Mouse (Mus musculus) mesoderm, embryonic 11.5 days (tissue): ENCODE results near the gene Ctsz.
A peak's percentile ranks its signal among the peaks of the same experiment; 100 is the strongest.

Experiments used
- DNase-seq: peaks from one replicate; pipeline ENCODE4 v3.0.0-alpha.2; 2012; ENCODE audit warnings: low read depth, low spot score

Gene Ctsz

DNA sequence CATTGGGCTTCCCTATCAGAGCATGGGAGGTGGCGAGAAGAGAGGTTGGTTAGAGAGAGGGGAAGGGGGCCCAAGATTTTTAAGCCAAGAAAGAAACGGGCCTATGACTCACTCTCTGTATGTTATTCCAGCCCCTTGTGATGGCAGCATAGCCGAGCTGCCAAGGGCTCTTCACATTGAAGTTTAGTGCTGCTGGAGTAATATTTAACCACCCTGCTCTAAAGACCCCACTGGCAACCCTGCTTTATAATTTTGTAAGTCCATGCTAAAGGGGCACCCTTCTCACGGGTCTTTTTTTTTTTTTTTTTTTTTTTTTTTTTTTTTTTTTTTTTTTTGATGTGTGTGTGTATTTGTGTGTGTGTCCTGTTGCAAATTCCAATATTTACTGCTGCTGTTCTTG, 3.1 kb upstream of the Ctsz start:
- no peak for DNase-seq

DNA sequence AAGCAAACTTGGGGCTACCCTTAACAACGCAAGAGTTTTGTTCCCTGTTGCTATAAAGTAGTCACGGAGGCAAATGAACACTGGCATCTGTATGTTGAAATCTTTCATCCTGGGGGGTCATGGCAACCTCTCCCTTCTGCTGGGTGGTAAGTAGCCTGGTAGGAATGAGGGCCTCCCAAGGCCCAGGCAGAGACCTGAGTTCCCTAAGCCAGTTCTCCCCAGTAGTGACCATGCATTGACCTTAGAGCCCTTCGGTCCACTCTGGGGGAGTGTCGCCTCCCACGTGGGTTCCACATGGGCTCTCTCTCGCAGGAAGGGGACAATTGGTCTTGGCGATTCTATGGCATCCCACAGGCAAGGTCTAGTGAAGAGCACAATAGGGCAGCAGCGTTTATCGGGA, 1.1 kb upstream of the Ctsz start:
- DNase-seq, result no peak

DNA sequence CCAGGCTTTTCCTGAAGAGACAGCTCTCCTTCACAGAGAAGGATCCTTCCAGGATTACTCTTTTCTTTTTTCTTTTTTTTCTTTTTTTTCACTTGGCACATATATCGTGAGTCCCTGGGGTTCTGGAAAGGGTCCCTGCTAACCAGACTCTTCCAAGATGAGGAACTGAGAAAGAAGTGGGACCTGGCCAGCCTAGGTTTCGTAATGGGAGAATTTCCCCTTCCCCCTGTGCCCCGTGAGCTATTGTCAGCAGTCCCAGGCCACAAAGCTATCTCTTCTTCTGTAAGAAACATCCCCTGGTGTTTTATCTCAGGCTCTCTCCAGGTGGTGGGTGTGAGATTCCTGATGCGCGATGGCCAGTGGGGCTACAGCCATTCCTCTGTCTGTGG, 605 bp upstream of the Ctsz start:
- DNase-seq, result no peak

DNA sequence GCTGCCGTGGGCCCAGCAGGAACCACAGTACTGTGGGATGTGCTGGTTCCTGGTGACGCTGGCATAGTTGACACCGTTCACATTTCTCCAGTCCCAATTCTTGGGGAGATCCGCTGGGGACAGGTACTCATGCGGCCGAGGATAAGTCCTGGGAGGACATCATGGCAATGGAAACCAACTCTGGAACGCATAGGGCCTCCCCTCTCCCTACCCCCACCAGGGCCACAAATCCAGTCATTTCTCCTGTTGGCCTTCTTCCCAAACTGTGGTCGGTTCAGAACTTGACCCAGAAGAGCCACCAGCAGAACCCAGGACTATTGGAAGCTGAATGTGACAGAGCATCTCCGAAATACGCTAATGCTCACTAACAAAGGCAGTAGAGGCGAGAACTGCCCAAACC, 658 bp downstream of the Ctsz start:
- DNase-seq, result no peak

DNA sequence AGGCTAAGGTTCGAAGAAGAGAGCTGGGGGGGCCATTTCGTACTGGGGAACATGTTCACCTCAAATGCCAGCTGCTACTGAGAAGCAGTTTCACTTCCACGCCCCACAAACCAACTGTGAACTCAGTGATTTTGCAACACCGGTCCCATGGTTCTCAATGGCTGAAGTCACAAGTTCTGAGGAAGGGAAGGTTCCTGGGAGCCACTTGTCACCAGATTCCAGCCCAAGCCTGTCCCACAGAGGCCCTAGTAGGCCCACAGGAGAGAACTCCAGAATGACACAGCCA, 1.2 kb downstream of the Ctsz start:
- no peak for DNase-seq

DNA sequence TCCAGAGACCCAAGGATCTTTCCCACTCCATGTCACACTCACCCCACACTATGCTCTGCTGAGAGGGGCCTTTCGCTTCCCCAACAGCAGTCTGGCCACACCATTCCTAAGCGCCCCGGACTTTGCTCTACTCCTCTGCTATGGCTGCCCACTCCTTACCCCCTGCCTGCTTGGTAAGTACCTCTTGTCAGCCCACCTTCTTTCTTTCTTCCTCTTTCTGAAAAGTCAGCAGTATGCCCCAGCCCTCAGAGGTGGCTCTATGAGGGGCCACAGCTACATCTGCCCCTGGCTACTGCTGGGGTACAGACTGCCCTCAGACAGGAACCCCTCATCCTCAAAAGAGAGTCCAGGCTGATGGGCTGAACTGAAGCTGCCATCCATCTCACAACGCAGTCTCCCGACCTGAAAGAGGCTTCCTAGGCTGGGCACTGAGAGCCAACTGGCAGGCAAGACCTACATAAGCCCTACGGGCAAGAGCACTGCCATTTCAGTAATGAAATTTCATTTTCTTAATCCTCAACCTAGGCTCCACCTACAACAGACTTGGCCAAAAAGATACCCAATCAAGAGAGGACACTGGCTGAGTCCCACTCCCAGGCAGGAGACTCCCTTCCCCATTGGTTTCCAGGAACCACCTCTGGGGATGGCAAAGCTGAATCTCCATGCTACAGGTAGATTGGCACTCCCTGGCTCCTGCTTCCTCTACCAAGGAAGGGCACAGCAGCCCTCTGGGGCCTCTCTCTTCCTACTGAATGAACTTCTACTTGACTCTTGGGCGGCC, 1.7 kb downstream of the Ctsz start:
- no peak for DNase-seq

DNA sequence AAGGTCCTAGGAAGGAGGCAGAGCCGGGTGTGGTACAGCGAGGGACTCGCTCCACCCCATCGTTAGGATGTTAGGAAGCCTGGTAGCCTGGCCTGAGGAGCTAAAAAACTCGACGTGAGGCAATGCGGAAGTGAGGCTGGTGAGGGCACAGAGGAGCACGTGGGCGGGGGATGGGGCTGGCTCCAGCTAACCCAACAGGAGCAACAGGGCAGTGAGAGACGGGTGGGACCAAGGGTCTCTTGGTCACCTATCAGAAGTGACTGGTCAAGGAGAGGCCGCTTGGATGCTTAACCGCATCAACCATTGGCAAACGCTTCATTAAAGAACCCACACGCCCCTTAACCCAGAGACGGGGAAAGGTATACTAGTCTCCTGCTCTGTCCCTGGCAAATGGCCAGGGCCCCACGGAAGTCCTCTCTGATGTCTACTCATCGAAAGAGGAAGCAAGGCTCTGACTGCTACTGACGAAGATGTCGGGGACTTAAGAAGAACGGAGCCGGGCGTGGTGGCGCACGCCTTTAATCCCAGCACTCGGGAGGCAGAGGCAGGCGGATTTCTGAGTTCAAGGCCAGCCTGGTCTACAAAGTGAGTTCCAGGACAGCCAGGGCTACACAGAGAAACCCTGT, 2.6 kb downstream of the Ctsz start:
- no peak for DNase-seq

DNA sequence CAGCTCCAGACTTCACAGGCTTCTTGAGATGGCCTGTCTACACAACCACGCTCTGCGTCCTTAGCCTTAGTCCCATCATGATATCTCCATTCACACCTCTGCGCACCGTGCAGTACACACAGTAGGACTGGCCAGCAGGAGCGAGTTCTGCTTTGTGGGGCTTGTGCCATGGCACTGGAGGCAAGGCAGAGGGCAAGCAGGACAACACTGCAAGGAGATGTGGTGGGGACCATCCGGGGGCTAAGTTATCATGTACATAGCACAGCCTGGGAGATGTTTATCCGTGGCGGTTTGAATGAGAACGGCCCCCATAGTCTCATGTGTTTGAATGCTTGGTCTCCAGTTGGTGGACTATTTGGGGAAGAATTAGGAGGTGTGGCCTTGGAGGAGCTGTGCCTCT, 3.9 kb downstream of the Ctsz start:
- no peak for DNase-seq

DNA sequence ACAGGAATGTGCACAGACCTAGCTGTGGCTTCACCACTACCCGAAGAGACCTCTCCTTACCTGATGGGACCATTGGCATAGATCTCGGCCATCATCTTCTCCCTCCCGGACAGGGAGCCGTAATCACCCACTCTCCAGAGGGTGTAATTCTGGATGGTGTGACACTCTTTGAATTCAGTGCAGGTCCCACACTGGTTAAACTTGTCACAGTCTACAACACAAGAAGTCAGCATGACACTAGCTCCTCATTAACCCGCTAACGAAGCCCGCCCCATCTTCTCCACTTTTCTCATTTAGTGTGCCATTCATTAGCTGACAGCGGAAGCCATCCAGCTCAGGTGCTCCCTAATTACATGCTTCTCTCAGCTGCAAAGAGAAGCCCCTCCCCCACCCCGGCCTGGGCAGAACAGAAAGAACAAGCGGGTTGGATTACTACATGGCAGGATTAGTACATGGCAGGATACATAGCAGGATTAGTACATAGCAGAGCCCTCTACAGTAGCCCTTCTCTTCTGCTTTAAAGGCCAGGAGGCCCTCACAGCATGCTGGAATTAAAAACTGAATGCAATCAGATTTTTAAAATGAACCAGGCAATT, 9.7 kb downstream of the Ctsz start:
- no peak for DNase-seq

DNA sequence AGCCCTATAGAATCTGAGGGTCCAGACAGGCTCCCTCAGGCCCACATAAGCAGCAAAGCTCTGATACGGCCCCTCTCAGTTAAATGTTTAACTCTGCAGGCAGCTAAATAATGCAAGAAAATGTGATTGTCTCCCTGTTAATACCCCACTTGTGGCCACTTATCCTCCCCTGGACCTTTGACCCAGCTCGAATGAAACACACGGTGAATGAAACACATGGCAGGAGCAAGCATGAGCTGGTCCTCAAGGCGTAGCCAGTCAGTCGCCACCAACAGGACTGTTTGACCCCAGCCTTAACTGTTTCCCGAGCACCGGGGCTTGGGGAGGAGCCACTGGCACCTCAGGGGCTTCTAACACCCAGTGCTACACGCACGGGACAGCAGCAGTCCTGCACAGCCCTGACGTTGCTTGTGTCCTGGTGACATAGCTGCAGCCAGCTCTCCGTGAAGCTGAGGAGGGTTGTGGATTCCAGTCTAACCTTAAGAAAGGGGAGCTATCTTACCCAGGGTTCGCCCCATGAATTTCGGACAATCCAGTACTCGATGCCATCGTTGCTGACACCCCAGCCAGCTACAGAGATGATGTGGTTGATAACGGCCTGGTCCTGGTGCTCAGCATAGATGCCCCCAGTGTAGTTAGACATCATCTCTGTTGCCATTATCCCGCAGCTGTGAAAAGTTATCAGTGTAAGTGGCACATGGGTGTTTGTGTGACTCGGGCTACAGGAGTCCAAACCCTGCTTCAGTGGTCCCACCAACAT, 10.6 kb downstream of the Ctsz start:
- no peak for DNase-seq

DNA sequence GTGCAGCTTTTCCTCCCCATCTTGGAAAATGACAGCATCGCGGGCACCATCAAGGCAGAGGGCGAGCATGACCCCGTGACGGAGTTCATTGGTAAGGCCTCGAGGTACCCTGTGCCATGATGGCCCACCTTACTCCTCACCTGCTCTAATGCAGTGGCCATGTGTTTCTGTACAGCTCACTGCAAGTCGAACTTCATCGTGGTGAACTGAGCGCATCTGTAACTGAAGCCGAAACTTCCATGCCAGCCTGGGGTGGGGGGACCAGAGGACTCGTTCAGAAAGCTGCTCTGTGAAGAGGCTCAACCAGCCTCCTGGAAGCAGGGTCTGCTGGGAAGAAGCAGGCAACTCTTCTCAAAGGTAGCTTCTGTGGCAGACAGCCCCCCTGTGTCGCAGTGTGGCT, 12.0 kb downstream of the Ctsz start:
- no peak for DNase-seq

DNA sequence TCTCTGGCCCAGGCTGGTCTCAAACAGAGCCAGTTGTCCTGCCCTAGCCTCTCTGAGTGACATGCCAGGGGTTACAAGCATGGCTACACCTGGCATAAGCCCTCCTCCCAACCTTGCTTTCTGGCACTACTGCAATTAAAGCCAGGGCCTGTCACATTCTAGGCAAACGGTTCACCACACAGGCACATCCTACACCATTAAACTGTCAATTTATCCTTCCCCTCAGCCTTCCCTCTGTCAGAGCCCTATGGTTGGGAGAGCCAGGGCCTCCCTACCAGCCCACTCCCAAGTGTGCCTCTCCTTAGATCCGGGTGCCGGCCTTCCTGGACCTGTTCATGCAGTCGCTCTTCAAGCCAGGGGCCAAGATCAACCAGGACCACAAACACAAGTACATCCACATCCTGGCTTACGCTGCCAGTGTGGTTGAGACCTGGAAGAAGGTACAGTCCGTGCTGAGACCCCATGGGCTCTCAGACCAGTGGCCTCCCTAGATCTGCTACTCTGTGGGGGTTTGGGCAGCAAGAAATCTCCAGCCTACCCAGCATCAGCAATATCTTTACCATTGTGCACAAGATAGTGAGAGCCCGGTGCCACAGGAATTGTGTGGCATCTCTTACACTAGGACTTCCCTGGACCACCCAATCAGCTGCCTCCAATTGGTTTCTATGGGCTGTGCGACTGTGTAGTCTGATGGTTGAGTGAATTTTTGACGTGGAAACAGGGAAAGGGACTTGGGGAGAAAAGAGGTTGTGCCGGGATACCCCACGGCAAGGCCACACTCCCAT, 14.3 kb downstream of the Ctsz start:
- no peak for DNase-seq

DNA sequence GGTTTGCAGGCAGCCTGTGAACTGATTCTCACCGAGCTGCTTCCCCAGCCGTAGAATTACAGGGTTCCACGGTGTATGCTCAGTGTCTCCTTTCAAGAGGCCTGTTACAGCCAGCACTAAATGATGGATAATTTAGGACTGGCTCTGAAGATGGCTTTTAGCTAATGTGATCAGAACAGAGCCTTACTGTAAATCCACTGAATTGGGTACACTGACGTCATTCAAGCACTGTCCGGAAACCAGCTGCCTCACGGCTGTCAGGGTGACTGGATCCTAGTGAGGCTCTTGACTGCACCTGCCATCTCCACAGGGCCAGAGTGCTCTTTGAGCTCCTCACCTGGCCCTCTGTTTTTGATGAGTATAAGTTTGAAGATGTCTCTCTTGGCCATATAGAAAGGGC, 17.7 kb downstream of the Ctsz start:
- DNase-seq, result no peak

DNA sequence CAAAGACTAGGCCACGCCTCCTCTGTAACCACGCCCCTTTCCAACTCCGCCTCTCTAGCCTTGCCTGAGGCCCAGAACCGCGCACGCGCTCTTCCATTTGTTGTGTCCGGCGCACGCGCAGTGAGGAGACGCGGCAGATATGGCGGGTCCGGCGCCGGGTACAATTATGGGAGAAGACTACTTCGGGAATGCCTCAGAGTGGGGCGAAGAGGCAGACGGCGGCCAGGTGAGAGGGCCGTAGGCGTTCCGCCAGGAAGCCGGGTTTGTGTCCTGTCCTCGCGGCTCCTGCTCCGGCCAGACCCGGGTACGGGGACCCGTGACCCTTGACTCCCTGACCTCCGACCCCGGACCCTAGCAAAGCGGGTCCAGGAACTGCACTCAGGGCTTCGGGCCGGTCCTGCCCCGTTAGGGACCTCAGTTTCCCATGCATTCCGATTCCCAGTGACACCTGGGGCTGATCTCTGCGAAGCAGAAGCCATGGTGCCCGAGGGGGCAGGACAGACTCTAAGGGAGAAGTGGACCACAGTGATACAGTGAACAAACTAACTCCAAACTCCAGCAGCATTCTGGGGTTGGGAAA, 23.0 kb downstream of the Ctsz start, which contains the start of gene Nelfcd:
Gene Nelfcd (plus strand): TSS at position 74 of the 580 bp plus-strand sequence.
- peak; percentile 97 for DNase-seq

DNA sequence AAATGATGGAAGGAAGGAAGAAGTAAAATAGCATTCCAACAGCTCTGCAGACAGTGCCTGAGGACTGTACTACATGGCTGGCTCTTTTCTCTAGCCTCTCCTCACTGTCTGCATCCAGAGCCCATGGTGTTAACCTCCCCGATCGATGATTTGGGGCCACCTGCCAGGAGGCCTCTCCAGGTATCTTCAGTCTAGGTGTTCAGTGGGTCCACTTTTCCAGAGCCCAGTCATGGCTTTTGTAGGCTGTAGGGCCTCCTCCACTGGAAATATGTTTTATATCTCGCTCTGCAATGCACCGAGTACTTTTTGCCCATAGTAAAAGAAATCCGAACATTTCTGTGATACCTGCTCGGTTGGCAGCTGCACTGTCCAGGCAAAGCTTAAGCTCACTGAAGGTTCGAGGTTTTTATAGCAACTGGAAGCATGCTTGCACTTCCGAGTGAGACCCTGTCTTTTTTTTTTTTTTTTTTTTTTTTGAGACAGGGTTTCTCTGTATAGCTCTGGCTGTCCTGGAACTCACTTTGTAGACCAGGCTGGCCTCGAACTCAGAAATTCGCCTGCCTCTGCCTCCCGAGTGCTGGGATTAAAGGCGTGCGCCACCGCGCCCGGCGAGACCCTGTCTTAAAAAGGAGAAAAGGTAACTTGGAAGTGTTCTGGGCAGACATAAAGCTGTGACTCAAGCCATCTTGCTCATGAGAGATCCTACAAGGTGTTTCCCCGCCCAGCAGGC, 23.7 kb downstream of the Ctsz start:
- no peak for DNase-seq

DNA sequence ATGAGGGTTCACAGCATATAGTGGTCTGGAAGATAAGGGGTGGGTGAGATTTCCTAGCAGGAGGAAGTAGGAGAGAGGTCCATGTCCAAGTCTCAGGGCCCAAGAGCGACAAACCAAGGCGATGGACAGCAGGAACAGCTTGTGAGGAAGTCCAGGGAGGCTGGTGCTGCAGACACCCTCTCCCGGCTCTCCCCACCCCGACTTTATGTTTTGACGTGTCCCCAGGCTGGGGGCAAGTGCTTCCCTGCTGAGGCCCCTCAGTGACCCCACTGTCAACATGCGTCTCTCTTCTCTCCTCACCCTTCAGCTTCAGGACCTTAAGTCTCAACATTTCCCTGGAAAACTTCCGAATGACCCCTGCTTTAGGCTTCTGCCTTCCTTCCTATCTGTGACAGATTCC, 25.7 kb downstream of the Ctsz start:
- DNase-seq, result no peak

DNA sequence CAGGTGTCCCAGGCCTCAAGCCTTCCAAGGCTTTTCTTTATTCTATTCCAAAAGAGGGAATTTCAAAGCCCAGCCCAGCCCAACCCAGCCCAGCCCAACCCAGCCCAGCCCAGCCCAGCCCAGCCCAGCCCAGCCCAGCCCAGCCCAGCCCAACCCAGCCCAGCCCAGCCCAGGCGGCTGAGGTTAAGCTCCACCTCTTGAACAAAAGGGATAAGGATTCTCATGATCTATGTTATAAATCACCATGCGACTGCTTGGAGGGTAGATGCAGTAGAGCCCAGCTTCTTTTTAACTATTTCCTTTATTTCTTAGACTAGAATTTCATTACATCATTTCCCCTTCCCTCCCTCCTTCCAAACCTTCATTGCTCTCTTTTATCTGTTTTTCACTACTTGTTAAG, 28.6 kb downstream of the Ctsz start:
- no peak for DNase-seq

DNA sequence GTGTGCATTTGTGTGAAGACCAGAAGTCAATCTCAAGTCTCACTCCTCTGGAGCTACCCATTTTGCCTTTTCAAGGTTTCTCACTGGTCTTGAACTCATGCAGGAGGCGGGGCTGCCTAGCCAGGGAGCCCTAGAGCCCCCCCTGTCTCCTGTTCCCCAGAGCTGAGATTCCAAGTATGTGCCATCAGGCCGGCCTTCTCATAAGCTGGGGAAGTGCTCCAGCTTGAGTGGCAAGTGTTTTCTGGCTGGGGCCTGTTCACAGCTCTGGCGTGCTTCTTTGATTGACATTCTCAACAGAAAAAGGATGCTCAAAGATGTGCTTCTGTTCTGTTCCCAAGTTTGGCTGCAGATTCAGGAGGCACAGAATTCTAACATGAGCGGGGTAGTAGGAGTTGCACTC, 38.4 kb downstream of the Ctsz start:
- DNase-seq, result no peak

DNA sequence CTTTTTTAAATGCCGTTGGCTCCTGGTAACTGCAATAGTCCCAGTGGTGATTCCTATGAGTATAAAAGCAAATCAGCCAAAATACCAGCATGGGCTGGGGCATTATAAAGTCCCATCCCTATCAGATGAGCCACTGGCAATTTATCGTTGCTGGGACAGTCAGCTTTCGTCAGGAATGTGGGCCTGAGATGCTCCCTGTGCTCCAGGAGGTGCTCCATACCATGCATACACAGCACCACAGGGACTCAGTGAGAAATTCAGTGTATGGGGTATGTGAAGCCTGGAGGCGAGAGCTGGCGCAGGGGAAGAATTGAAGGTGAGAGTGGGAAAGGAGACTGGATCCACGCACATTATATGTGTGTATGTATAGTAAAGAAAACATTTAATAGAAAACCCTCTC, 41.0 kb downstream of the Ctsz start:
- DNase-seq, result no peak

DNA sequence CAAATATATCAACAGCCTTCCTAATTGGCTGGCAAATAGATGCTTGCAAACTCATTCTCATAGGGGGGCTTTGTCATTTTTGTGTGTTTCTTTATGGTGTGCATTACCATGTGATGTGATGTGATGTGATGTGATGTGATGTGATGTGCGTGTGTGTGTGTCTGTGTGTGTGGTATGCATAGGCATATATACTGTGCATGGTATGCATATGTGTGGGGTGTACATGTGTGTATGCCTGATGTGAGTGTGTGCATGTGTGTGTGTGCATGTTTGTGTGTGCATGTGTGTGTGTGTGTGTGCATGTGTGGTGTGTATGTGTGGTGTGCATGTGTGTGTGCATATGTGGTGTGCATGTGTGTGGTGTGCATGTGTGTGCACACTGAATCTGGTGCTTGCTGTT, 41.8 kb downstream of the Ctsz start:
- no peak for DNase-seq

DNA sequence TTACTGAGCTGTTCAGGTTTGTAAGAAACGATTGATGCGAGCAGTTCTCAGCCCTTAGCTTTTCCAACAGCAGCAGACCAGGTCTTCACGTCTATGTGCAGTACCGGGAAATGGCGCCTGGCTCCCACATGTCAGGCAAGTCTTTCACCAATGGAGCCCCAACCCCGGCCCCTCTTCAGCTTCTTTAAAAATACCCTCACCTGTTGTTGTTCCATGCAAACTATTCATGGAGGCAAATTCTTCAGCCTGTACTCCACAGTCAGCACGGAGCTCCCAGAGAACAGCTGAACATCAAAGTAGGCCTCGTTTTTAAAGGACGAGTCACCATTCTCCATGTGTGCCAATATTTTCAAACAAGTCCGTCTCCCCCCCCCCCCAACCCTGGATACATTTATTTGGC, 42.2 kb downstream of the Ctsz start:
- DNase-seq, result no peak
